Mouse (Mus musculus) macrophage (primary cell): ENCODE results near the gene Olfr467. TPM values are rescaled to one million over a fixed set of nuclear protein-coding genes. Genes with fewer than 3 reads are reported as not detected.
"Not testable (repeated sequence)": the region's sequence is repeated elsewhere in the genome, so short reads cannot be mapped to it uniquely, and the experiment has no call there.

Experiments
- H3K27ac ChIP-seq: fragments of 350-480 bp; formaldehyde crosslinking; 2 replicates; pipeline ENCODE4 v1.9.0; 2021
- H3K36me3 ChIP-seq: fragments of 350-480 bp; formaldehyde crosslinking; 2 replicates; pipeline ENCODE4 v1.9.0; 2021; ENCODE audit errors: inconsistent target
- H3K4me3 ChIP-seq: fragments of 350-480 bp; formaldehyde crosslinking; 2 replicates; pipeline ENCODE4 v1.9.0; 2021; ENCODE audit errors: inconsistent target
- H3K79me2 ChIP-seq: fragments of 350-480 bp; formaldehyde crosslinking; 2 replicates; pipeline ENCODE4 v1.9.0; 2021; ENCODE audit errors: inconsistent target
- whole genome bisulfite sequencing: methylation state at CpG from one replicate; pipeline ENCODE4 v1.1.7; 2026; ENCODE audit warnings: inconsistent platforms; ENCODE audit not compliant: missing documents; 5-methylcytosine and 5-hydroxymethylcytosine counted together
- polyA plus RNA-seq: library from polyadenylated mRNA; stranded (reverse); fragments of 250-400 nt; gene quantifications from 3 replicates; pipeline ENCODE4 v1.2.4, GENCODE M21; 2018; ENCODE audit warnings: inconsistent platforms
- total RNA-seq, 78 experiments: library from RNA; depleted of rRNA; stranded (reverse); fragments of 250-400 nt; gene quantifications; 1 replicate in 9 of 78; 2 replicates in 24 of 78; 3 replicates in 43 of 78; 4 replicates in 2 of 78; pipeline ENCODE4 v1.2.4; 2018; ENCODE audit warnings: inconsistent platforms in 56 of 78

The Olfr467 gene
- total RNA-seq (2018; cell fraction: chromatin; rRNA removed): not detected
- total RNA-seq (2018; cell fraction: cytosol; rRNA removed): not detected
- total RNA-seq (2018; cell fraction: nucleus; rRNA removed): not detected
- not detected in 3 replicates for polyA plus RNA-seq

- H3K36me3 ChIP-seq: no peaks in the 10 kb centered on the region
- H3K27ac ChIP-seq: no peak within 1 kb of the TSS
- H3K79me2 ChIP-seq: no peaks in the 10 kb centered on the region
- no peak within 1 kb of the TSS for H3K4me3 ChIP-seq
Measured at GRCm38 (mm10) chr7:107811963-107812362, at the start of gene Olfr467. Gene Olfr467, plus strand, starts transcription at chr7:107812263.

DNA sequence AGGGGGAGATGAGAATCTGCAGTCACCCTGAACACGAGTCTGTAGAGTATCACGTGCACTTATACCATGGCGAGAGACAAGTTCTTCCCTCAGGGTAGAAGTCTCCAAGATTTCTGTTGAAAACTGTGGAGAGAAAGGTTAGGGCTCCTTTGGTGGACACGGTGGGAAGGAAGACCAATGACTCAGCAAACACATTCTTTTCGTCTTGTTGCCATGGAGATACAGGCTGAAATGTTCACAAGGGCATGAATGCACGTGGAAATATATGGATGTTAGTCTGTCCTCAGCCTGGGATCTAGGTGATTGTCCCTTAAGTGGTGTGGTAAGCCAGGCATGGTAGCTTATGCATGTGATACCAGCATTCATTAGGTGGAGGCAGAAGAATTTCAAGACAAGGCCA, 41.3 kb upstream of the Olfr467 start:
- no peaks in the 10 kb centered on the region for H3K79me2 ChIP-seq
- no peaks in the 10 kb centered on the region for H3K36me3 ChIP-seq
- no peak overlapping the region for H3K27ac ChIP-seq
- no peak overlapping the region for H3K4me3 ChIP-seq
- WGBS: 58% methylated on average over 6 of the region's 6 CpGs

GRCm38 (mm10) chr7:107778216-107778615, 33.8 kb upstream of the Olfr467 start:
- no peaks in the 10 kb centered on the region for H3K36me3 ChIP-seq
- H3K79me2 ChIP-seq: no peaks in the 10 kb centered on the region
- no peak overlapping the region for H3K4me3 ChIP-seq
- 100% methylated on average over 1 of the region's 1 CpGs for WGBS
- no peak overlapping the region for H3K27ac ChIP-seq

- Histone ChIP-seq H3K27ac (no peak overlapping the region), H3K79me2 (no peaks in the 10 kb centered on the region), H3K36me3 (no peaks in the 10 kb centered on the region), H3K4me3 (no peak overlapping the region)
- WGBS: 42% methylated on average over 4 of the region's 4 CpGs
Measured at GRCm38 (mm10) chr7:107779611-107780010, 32.5 kb upstream of the Olfr467 start.

DNA sequence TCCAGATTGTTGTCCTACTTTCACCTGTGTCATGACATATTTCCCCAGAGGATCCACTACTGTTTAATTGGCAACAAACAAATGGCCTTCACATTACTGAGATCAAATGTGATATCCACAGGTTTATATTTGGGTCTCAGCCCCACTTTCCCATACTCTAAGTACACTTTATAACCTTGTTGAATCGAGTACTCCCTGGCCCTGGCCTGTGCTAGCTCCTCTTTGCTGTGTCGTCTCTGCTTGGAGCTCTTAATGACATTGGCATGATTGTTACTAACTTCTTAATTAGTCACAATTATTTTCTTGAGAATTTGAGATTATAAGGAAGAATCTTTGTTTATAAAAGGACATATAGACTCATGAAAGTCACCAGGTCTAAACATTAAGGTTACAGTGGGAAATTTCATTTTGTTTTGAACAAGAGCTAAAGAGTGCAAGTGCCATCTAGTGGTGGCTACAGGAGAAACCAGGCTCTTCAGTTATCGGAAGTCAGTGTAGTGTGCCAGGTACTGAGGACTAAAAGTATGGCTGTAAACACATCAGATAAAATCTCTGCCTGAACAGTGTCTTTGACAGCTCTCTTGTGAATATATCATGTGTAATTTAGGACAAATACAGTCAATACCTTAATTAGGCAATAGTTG, 24.0 kb upstream of the Olfr467 start:
- Histone ChIP-seq H3K4me3 (no peak overlapping the region), H3K79me2 (no peaks in the 10 kb centered on the region), H3K27ac (no peak overlapping the region), H3K36me3 (no peaks in the 10 kb centered on the region)
- 64% methylated on average over 3 of the region's 3 CpGs for WGBS

DNA sequence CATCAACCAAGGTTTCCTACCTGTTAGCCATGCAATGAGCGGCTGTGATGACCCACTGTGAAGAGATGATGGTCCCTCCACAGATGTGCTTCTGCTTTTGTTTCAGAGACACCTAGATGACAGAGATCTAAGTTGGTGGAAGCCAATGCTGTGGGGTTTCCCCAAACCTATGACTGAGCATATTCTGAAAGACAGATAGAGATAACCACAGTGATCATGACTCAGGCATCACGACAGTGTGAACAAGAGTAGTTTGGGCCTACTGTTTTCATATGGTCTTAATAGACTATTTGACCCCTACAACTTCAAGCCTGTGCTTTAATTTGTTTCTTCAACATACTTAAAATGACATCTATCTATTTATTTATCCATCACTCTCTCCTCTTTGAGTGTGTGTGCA, 15.6 kb upstream of the Olfr467 start:
- 79% methylated on average over 2 of the region's 2 CpGs for WGBS

GRCm38 (mm10) chr7:107801108-107801507, 11.0 kb upstream of the Olfr467 start, which contains the start of gene Ovch2:
Gene Ovch2, minus strand, starts transcription at chr7:107801208.
- Histone ChIP-seq H3K36me3 (no peaks in the 10 kb centered on the region), H3K79me2 (no peaks in the 10 kb centered on the region), H3K27ac (no peak within 1 kb of the TSS), H3K4me3 (no peak within 1 kb of the TSS)
- WGBS: 81% methylated on average over 2 of the region's 2 CpGs

More for the DNA sequence above, 15.6 kb upstream of the Olfr467 start:
- no peaks in the 10 kb centered on the region for H3K36me3 ChIP-seq
- H3K79me2 ChIP-seq: no peaks in the 10 kb centered on the region
- H3K4me3 ChIP-seq: no peak overlapping the region
- no peak overlapping the region for H3K27ac ChIP-seq

DNA sequence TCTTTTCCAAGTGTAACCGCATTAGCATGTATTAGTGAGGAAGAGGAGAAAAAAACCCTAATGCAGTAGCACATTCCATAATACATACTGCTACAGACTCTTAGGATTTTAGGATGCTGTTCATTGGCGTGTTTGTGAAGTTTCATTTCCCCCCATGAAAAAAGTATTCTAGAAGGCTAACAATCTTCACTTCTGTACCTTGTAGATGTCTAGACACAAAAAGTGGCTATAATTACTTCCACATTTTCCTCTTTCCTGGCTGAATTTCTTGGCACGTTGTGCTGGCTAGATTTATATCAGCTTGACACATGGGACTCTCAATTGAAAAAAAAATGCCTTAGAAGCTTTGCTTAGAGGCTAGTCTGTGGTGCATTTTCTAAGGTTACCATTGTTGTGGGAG, 9.9 kb upstream of the Olfr467 start:
- Histone ChIP-seq H3K27ac (no peak overlapping the region), H3K4me3 (no peak overlapping the region), H3K36me3 (no peaks in the 10 kb centered on the region), H3K79me2 (no peaks in the 10 kb centered on the region)
- 63% methylated on average over 3 of the region's 3 CpGs for WGBS

GRCm38 (mm10) chr7:107819442-107819841, 7.4 kb downstream of the Olfr467 start:
- Histone ChIP-seq H3K79me2 (no peaks in the 10 kb centered on the region), H3K36me3 (no peaks in the 10 kb centered on the region), H3K27ac (no peak overlapping the region), H3K4me3 (no peak overlapping the region)

GRCm38 (mm10) chr7:107823867-107824266, 11.8 kb downstream of the Olfr467 start:
- H3K27ac ChIP-seq, H3K36me3 ChIP-seq, H3K4me3 ChIP-seq, H3K79me2 ChIP-seq: not testable (repeated sequence)
- WGBS: 0% methylated on average over 1 of the region's 2 CpGs

- H3K27ac ChIP-seq, H3K79me2 ChIP-seq, H3K4me3 ChIP-seq, H3K36me3 ChIP-seq: not testable (repeated sequence)
Measured at GRCm38 (mm10) chr7:107825441-107825840, 13.4 kb downstream of the Olfr467 start, which contains the start of gene Olfr469. Gene Olfr469, minus strand, starts transcription at chr7:107825541.

DNA sequence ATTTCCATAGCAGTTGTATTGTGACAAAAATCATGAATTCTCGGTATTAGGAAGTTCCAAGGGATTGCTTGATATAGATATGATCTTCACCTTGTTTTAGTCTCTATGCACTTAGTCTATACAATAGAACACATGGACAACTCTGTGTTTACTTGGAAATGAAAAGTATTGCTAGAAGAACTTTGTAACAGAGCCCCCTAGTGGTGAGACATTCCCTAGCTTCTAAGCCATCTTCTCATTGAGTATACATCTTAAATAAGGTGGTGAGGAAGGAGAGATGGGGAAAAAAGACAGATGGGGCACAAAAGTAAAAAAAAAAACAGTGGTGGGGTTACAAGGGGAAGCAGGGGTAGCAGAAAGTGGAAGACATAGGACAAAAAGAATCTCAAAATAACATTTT, 29.7 kb downstream of the Olfr467 start:
- 92% methylated on average over 1 of the region's 1 CpGs for WGBS
- Histone ChIP-seq H3K4me3 (no peak overlapping the region), H3K79me2 (no peaks in the 10 kb centered on the region), H3K36me3 (no peaks in the 10 kb centered on the region), H3K27ac (no peak overlapping the region)

- WGBS: no CpG with 5 or more reads among the region's 1 CpGs
- H3K36me3 ChIP-seq, H3K4me3 ChIP-seq, H3K27ac ChIP-seq, H3K79me2 ChIP-seq: not testable (repeated sequence)
Measured at GRCm38 (mm10) chr7:107847390-107847789, 35.3 kb downstream of the Olfr467 start, which contains the start of gene Olfr470. Gene Olfr470, minus strand, starts transcription at chr7:107847490.
